Mouse (Mus musculus) brain, embryonic 14.5 days (tissue): ENCODE data around the gene Ndufa6. TPM values are rescaled to one million over a fixed set of nuclear protein-coding genes. Genes with fewer than 3 reads are reported as not detected.
A peak's percentile ranks its signal among the peaks of the same experiment; 100 is the strongest.
"Not testable (repeated sequence)": the region's sequence is repeated elsewhere in the genome, so short reads cannot be mapped to it uniquely, and the experiment has no call there.

ENCODE experiments used
- DNase-seq: peaks from one replicate; pipeline ENCODE4 v3.0.0-alpha.2; 2011; ENCODE audit warnings: low read depth
- CTCF ChIP-seq: fragments of 200-500 bp; IDR thresholded peaks from 2 replicates; pipeline ENCODE4 v1.5.1; 2012; ENCODE audit warnings: inconsistent platforms, mild to moderate bottlenecking, moderate library complexity, borderline replicate concordance; ENCODE audit not compliant: insufficient read depth, insufficient read length; ENCODE audit errors: extremely low read depth
- POLR2A ChIP-seq: fragments of 200-500 bp; IDR thresholded peaks from 2 replicates; pipeline ENCODE4 v1.6.1; 2012; ENCODE audit warnings: mild to moderate bottlenecking, inconsistent platforms, borderline replicate concordance; ENCODE audit not compliant: poor library complexity, insufficient read depth, insufficient read length, severe bottlenecking; ENCODE audit errors: extremely low read depth
- polyA plus RNA-seq: library from polyadenylated mRNA; depleted of rRNA; stranded (reverse); fragments of >200 nt; gene quantifications from 2 replicates; pipeline ENCODE4 v1.2.3, GENCODE M21; 2012; rRNA removed

Ndufa6 gene
- 298 and 375 TPM in 2 replicates for polyA plus RNA-seq

GRCm38 (mm10) chr15:82354126-82354945 lies at the start of gene Ndufa6:
Gene Ndufa6, minus strand, starts transcription at chr15:82354322.
- peak; percentile 100 for DNase-seq
- TF ChIP-seq CTCF, result peak; percentile 94
- TF ChIP-seq POLR2A, result peak; percentile 98

GRCm38 (mm10) chr15:82403606-82404005 lies 49.5 kb upstream of the Ndufa6 start:
- no peak for DNase-seq
- no peak for TF ChIP-seq POLR2A
- TF ChIP-seq CTCF, result no peak

DNA sequence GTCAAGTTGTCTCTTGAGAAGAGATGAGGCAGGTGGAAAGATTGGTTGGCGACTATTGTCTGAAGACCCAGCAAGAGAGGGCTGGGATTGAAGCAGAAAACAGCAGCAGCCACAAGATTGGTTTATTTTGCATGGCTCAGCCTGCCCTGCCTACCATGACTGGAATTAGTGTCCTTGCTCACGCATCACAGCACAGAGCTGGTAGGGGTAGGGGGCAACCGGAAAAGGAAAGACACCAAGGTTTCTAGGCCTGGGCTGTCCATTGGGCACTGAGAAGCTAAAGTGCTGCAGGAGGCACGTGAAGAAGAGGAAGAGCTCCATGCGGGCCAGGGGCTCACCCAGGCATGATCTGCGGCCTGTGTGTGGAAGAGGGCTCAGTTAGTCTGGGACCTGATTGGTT lies 48.6 kb upstream of the Ndufa6 start:
- no peak for DNase-seq
- TF ChIP-seq CTCF (no peak), POLR2A (no peak)

DNA sequence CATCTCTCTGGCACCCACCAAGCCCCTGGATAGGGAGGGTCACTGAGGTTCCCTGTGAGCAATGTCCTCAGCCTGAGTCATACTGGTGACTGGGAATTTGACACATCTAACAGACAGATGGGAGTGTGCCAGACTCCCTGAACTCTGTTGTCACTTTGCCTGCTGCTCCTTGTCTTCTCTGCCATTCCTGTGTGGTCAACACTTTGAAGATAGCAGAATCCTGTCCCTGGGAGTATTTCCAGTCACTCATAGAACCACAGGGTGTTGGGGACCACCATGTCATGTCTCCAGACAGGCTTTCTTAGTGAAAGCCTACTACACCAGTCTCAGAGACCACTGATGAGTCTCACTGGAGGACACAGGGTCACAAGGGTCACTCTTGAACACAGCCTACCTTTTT lies 48.0 kb upstream of the Ndufa6 start:
- TF ChIP-seq CTCF (no peak), POLR2A (no peak)
- DNase-seq, result no peak

DNA sequence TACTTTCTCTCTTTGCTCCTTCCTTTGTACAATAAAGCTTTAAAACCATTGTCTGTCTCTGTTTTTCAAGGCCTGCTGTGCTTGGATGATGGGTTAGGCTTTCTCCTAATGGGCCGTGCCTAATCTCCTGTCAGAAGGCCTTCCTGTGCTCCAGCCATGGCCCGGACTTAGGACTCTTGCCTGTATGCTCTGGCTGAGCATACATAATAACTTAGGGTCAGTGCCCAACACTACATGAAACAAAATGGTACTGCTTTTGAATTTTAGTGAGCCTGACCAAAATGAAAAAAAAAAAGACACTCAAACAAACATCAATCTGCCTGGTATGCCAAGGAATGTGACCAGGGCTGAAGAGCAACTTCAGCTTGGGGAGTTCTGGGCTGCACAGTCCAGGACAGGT lies 47.4 kb upstream of the Ndufa6 start:
- DNase-seq, result no peak
- TF ChIP-seq CTCF, result no peak

DNA sequence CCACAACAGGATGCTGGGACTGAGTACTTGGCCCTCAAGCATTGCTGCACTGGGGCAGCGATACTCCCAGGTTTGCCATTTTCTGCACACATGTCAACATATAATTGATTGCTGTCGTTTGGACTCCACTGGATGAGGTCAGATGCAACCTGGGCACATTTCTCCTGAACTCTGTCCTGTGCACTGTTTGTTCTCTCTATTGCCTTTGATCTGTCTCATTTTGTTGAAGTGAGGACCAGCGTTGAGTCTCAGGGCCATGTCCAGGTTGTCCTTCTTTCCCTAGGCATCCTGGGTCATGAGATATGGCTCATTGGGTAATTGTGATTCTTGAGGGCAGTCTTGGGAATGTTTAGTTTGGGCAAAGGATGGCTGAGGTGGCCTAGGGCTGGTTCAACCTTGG lies 41.8 kb upstream of the Ndufa6 start:
- DNase-seq, result not testable (repeated sequence)

DNA sequence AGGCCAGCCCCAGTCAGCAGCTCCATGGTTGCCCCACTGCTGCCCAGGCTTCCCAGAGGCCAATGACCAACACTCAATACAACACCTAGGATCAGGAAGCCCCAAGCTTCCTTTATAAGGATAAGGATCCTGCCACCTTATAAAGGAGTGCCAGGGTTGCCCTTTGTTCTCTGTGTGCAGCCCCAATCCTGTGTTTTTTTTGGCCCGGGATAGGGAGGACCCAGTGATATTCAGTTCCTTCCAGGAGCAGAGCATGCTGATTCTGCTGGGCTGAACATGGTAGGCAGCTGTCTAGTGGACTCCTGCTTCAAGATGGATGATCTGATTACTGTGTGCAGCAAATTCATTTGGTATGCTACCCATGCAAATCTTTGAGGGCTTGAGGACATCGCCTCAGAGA lies 39.8 kb upstream of the Ndufa6 start, which contains the start of gene Cyp2d11:
TSS of gene Cyp2d11 (minus strand) at position 101 of the 400 bp plus-strand sequence.
- DNase-seq, result not testable (repeated sequence)

DNA sequence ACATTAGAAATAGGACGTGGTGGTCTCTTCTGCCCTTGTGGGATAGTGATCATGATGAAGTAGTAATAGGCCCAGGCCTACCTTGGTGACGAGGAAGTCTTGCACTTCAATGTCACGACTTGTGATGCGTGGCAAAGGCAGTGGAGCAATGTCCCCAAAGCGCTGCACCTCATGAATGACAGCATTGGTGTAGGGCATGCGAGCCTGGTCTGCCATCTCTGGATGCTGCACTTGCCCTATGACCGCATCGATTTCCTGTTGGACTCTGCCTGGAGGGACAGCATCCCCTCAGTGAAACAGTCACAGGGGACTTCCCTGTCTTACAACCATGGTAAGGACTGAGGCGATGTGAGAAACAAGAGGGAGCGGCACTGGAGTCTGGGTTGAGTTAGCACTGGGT lies 35.8 kb upstream of the Ndufa6 start:
- not testable (repeated sequence) for DNase-seq

GRCm38 (mm10) chr15:82385729-82386128 lies 31.6 kb upstream of the Ndufa6 start:
- no peak for DNase-seq
- TF ChIP-seq POLR2A (no peak), CTCF (no peak)

- DNase-seq, result no peak
- TF ChIP-seq POLR2A, result no peak
These were observed 28.3 kb upstream of the Ndufa6 start for GRCm38 (mm10) chr15:82382441-82382840.

DNA sequence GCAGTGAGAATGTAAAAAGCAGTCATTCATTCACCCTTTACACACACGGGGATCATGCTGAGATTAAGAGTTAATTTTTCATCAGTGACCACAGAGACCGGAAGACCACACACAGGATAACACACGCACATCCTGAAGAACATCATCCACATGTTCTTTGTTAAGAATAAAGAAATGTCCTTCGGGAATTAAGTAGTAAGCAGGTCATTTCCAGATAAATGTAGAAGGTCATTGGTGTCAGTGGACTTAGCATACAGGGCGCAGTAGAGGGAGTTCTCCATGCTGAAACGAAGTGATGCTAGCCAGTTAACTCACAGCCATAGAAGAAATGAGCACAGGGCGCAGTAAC lies 26.6 kb upstream of the Ndufa6 start:
- no peak for DNase-seq
- TF ChIP-seq CTCF, result no peak
- no peak for TF ChIP-seq POLR2A

GRCm38 (mm10) chr15:82379871-82380713 lies 26.0 kb upstream of the Ndufa6 start, which contains the start of gene Cyp2d22:
Gene Cyp2d22, minus strand, starts transcription at chr15:82380260.
- TF ChIP-seq CTCF (no peak), POLR2A (no peak)

More at GRCm38 (mm10) chr15:82379871-82380713, 26.0 kb upstream of the Ndufa6 start, which contains the start of gene Cyp2d22:
- peak; percentile 53 for DNase-seq
